Mouse (Mus musculus): ENCODE measurements around the gene Pakap. TPM values are rescaled to one million over a fixed set of nuclear protein-coding genes. Genes with fewer than 3 reads are reported as not detected.
A peak's percentile ranks its signal among the peaks of the same experiment; 100 is the strongest.

Gene Pakap
- polyA plus RNA-seq, 1 experiment, result 7.1 TPM

- no peaks in the 10 kb centered on the region for H3K27me3 ChIP-seq (ENCODE audit: control insufficient read depth, insufficient read depth, insufficient read length)
- H3K79me3 ChIP-seq (ENCODE audit: low read depth), result no peaks in the 10 kb centered on the region
- H3K4me3 ChIP-seq (ENCODE audit: insufficient read depth, poor library complexity, severe bottlenecking), result no peak overlapping the region
- H3K79me2 ChIP-seq (ENCODE audit: control insufficient read depth, insufficient read depth), result no peaks in the 10 kb centered on the region
- TF ChIP-seq MYOG (IDR thresholded peaks at IDR 0.05; ENCODE audit: control insufficient read depth, extremely low read depth, insufficient read length), result no peak
- no peak for TF ChIP-seq CEBPB (IDR thresholded peaks at IDR 0.05; ENCODE audit: low read depth)
- peaks cover 7% of the 10 kb centered on the region for H3K36me3 ChIP-seq (ENCODE audit: control insufficient read depth, insufficient read depth)
- no peak overlapping the region for H3ac ChIP-seq (ENCODE audit: control insufficient read depth, insufficient read length, low read depth)
Measured at GRCm38 (mm10) chr4:57660470-57660869, 92.5 kb downstream of the Pakap start.

DNA sequence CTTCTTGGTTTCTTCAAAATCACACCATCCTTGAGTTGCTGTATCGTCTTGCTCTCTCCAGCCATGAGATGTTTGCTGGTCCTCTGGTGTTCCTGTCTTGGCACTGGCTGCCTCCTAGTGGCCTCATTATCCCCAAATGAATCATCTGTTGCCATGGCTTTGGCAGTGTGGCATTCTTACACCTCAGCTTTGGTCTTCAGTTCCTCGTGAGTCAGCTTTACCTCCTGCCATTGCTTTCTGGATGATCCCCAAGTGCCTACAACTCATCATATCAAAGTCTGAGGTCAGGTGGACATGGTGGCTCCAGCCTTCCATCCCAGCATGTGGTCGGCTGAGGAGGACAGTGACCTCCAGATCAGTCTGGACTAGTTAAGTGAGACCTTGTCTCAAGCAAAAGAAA is 98.1 kb downstream of the Pakap start:
- no peak for TF ChIP-seq CTCF (IDR thresholded peaks at IDR 0.05; ENCODE audit: control insufficient read depth, insufficient read depth, insufficient read length)
- TF ChIP-seq MYOD1 (IDR thresholded peaks at IDR 0.05; ENCODE audit: control insufficient read depth, insufficient read length, low read depth), result no peak
- no peak for TF ChIP-seq MYOG (IDR thresholded peaks at IDR 0.05; ENCODE audit: control insufficient read depth, extremely low read depth, insufficient read length)
- no peaks in the 10 kb centered on the region for H3K79me2 ChIP-seq (ENCODE audit: control insufficient read depth, insufficient read depth)
- H3ac ChIP-seq (ENCODE audit: control insufficient read depth, insufficient read length, low read depth), result no peak overlapping the region
- no peaks in the 10 kb centered on the region for H3K79me3 ChIP-seq (ENCODE audit: low read depth)
- peaks cover 7% of the 10 kb centered on the region for H3K36me3 ChIP-seq (ENCODE audit: control insufficient read depth, insufficient read depth)
- no peak overlapping the region for H3K4me3 ChIP-seq (ENCODE audit: insufficient read depth, poor library complexity, severe bottlenecking)
- no peaks in the 10 kb centered on the region for H3K27me3 ChIP-seq (ENCODE audit: control insufficient read depth, insufficient read depth, insufficient read length)

DNA sequence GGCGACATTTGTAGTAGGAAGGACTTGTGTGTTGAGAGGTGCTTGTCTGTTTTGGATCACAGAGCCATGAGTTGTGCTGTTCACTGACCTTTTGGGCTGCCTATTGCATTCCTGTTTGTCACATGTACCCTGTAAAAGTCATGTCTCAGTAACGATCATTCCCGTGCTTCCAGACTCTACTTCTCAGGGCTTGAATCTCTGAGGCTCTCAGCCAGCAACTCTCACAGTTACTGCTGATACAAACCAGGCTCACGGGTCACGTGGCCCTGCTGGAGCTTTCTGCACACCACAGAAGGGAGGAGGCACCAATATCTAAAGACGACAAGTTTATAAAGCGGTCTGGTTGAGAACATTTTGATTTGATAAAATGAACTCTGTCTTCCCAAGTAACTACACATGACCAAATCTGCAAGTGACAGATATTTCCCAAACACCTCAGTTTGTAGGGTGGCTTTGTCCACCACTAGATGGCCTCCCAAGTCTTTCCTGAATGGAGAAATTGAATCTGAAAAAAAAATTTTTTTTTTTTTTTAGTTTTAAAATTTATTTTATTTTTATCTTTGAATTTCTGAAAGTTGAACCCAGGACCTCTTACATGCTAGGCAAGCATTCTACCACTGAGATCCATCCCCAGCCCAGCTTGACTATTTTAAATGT is 103.0 kb downstream of the Pakap start:
- Histone ChIP-seq H3K79me3 (ENCODE audit: low read depth) (no peaks in the 10 kb centered on the region), H3K27me3 (ENCODE audit: control insufficient read depth, insufficient read depth, insufficient read length) (no peaks in the 10 kb centered on the region), H3K4me3 (ENCODE audit: insufficient read depth, poor library complexity, severe bottlenecking) (no peak overlapping the region), H3ac (ENCODE audit: control insufficient read depth, insufficient read length, low read depth) (no peak overlapping the region), H3K36me3 (ENCODE audit: control insufficient read depth, insufficient read depth) (no peaks in the 10 kb centered on the region), H3K79me2 (ENCODE audit: control insufficient read depth, insufficient read depth) (no peaks in the 10 kb centered on the region)
- TF ChIP-seq MYOG (IDR thresholded peaks at IDR 0.05; ENCODE audit: control insufficient read depth, extremely low read depth, insufficient read length) (no peak), MAX (IDR thresholded peaks at IDR 0.05) (no peak), CEBPB (IDR thresholded peaks at IDR 0.05; ENCODE audit: low read depth) (no peak), FOSL1 (IDR thresholded peaks at IDR 0.05; ENCODE audit: insufficient read depth, low read length, poor library complexity, severe bottlenecking) (no peak), USF1 (IDR thresholded peaks at IDR 0.05; ENCODE audit: low read depth) (no peak), CTCF (IDR thresholded peaks at IDR 0.05; ENCODE audit: control insufficient read depth, insufficient read depth, insufficient read length) (no peak), MYOD1 (IDR thresholded peaks at IDR 0.05; ENCODE audit: control insufficient read depth, insufficient read length, low read depth) (no peak)

DNA sequence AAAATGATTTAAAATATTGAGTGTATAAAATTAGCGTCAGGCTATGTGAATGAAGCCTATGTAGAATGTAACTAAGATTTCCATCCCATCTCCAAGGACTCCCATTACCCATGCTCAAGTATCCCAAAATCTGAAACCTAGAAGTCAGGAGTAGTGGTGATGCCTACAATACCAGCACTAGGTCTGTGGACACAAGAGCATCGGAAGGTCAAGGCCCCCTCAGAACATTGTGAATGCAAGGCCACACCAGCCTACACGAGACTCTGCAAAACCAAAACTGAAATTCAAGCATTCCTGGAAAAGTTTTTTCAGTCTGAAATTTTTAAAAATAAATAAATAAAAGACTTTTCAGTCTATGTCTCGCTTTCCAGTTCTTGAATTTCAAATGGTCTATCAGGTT is 104.6 kb downstream of the Pakap start:
- TF ChIP-seq CEBPB (IDR thresholded peaks at IDR 0.05; ENCODE audit: low read depth) (no peak), MYOD1 (IDR thresholded peaks at IDR 0.05; ENCODE audit: control insufficient read depth, insufficient read length, low read depth) (no peak), USF1 (IDR thresholded peaks at IDR 0.05; ENCODE audit: low read depth) (no peak), MYOG (IDR thresholded peaks at IDR 0.05; ENCODE audit: control insufficient read depth, extremely low read depth, insufficient read length) (no peak), CTCF (IDR thresholded peaks at IDR 0.05; ENCODE audit: control insufficient read depth, insufficient read depth, insufficient read length) (no peak), MAX (IDR thresholded peaks at IDR 0.05) (no peak), FOSL1 (IDR thresholded peaks at IDR 0.05; ENCODE audit: insufficient read depth, low read length, poor library complexity, severe bottlenecking) (no peak)
- no peak overlapping the region for H3K4me3 ChIP-seq (ENCODE audit: insufficient read depth, poor library complexity, severe bottlenecking)
- no peak overlapping the region for H3ac ChIP-seq (ENCODE audit: control insufficient read depth, insufficient read length, low read depth)
- H3K27me3 ChIP-seq (ENCODE audit: control insufficient read depth, insufficient read depth, insufficient read length), result no peaks in the 10 kb centered on the region
- no peaks in the 10 kb centered on the region for H3K36me3 ChIP-seq (ENCODE audit: control insufficient read depth, insufficient read depth)
- no peaks in the 10 kb centered on the region for H3K79me2 ChIP-seq (ENCODE audit: control insufficient read depth, insufficient read depth)
- H3K79me3 ChIP-seq (ENCODE audit: low read depth), result no peaks in the 10 kb centered on the region

- Histone ChIP-seq H3ac (ENCODE audit: control insufficient read depth, insufficient read length, low read depth) (no peak overlapping the region), H3K27me3 (ENCODE audit: control insufficient read depth, insufficient read depth, insufficient read length) (no peaks in the 10 kb centered on the region), H3K79me2 (ENCODE audit: control insufficient read depth, insufficient read depth) (no peaks in the 10 kb centered on the region), H3K36me3 (ENCODE audit: control insufficient read depth, insufficient read depth) (no peaks in the 10 kb centered on the region), H3K4me3 (ENCODE audit: insufficient read depth, poor library complexity, severe bottlenecking) (no peak overlapping the region), H3K79me3 (ENCODE audit: low read depth) (no peaks in the 10 kb centered on the region)
- no peak for TF ChIP-seq USF1 (IDR thresholded peaks at IDR 0.05; ENCODE audit: low read depth)
- peak; percentile 83 for TF ChIP-seq CTCF (IDR thresholded peaks at IDR 0.05; ENCODE audit: control insufficient read depth, insufficient read depth, insufficient read length)
Measured at GRCm38 (mm10) chr4:57672996-57673906, 105.3 kb downstream of the Pakap start.

- H3K27me3 ChIP-seq (ENCODE audit: control insufficient read depth, insufficient read depth, insufficient read length), result no peaks in the 10 kb centered on the region
- no peaks in the 10 kb centered on the region for H3K79me2 ChIP-seq (ENCODE audit: control insufficient read depth, insufficient read depth)
- H3K36me3 ChIP-seq (ENCODE audit: control insufficient read depth, insufficient read depth), result no peaks in the 10 kb centered on the region
- TF ChIP-seq USF1 (IDR thresholded peaks at IDR 0.05; ENCODE audit: low read depth), result no peak
- TF ChIP-seq CTCF (IDR thresholded peaks at IDR 0.05; ENCODE audit: control insufficient read depth, insufficient read depth, insufficient read length), result no peak
- TF ChIP-seq FOSL1 (IDR thresholded peaks at IDR 0.05; ENCODE audit: insufficient read depth, low read length, poor library complexity, severe bottlenecking), result no peak
- TF ChIP-seq MAX (IDR thresholded peaks at IDR 0.05), result no peak
- no peak for TF ChIP-seq MYOD1 (IDR thresholded peaks at IDR 0.05; ENCODE audit: control insufficient read depth, insufficient read length, low read depth)
- TF ChIP-seq CEBPB (IDR thresholded peaks at IDR 0.05; ENCODE audit: low read depth), result no peak
- no peak for TF ChIP-seq MYOG (IDR thresholded peaks at IDR 0.05; ENCODE audit: control insufficient read depth, extremely low read depth, insufficient read length)
- H3ac ChIP-seq (ENCODE audit: control insufficient read depth, insufficient read length, low read depth), result no peak overlapping the region
- no peak overlapping the region for H3K4me3 ChIP-seq (ENCODE audit: insufficient read depth, poor library complexity, severe bottlenecking)
- H3K79me3 ChIP-seq (ENCODE audit: low read depth), result no peaks in the 10 kb centered on the region
Measured at GRCm38 (mm10) chr4:57674351-57674750, 106.4 kb downstream of the Pakap start.
